Mouse (Mus musculus) mature B cell (primary cell): ENCODE results near the gene Rcan1.
"Not testable (repeated sequence)": the region's sequence is repeated elsewhere in the genome, so short reads cannot be mapped to it uniquely, and the experiment has no call there.

Experiments
- in situ Hi-C: fragments of 300-500 bp; cut with MboI; formaldehyde crosslinking; loops from 2 replicates; pipeline ENCODE4 v1.14.3; 2019

Rcan1 gene

DNA sequence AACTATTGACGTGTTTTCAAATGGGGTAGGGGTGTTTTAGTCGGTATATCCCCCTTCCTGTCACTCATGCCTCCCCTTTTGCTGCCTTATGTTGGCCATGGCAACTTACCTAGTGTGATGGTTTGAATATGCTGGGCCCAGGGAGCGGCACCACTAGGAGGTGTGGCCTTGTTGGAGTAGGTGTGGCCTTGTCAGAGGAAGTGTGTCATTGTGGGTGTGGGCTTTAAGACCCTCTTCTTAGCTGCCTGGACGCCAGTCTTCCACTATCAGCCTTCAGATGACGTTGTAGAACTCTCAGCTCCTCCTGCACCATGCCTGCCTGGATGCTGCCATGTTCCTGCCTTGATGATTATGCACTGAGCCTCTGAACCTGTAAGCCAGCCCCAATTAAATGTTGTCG lies at the start of gene Rcan1:
Rcan1 (minus strand) TSS at position 162 of the 400 bp plus-strand sequence.
- in situ Hi-C loops: no loop called here

DNA sequence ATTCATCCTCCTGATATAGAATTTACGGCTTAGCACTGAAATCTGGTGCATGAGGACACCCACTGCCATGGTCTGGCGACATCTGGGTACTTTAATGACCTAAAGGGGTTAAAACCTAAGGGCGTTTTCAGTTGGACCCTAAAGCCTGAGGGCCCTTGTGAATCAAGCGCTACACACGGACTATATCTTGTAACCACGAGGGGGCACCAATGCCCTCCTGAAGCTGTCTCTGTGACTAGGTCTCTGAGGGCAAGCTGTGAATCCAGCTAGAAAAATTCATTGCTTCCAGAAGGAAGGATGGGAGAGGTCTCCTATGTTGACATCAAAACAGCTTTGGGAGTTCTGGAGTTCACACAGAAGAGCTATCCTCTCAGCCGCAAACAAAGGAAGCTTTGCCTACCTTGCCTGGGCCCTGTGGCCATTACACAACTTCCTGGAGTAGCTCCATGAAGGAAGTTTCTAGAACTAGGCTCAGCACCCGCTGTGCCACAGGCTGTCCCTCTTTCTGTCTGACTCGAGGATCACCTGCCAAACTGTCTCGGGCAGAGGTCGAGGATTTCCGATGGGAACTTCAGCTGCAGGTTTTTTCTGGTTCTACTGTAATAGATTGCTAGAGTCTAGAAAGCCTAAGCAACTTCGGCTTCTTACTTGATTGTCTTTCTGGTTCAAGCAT lies 49.3 kb upstream of the Rcan1 start:
- in situ Hi-C loops: no loop called here

DNA sequence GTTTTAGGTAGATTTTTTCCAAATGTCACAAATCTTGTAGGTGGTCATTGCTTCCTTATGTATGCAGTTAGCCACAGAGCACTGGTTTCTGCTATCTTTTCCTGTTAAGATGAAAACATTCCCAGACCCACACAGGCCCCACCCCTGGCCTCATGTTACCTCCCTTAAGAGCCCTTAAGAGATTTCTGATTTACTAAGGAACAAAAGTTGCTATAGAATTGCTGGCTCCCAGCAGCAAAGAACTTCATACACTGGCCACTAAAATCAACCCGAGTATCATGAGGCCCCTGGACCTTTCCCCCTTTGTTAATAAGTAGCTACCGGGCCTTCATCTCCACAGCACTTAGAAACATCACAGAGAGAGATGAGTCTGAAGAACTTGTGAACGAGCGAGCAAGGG lies 48.1 kb upstream of the Rcan1 start:
- in situ Hi-C loops: no loop called here

DNA sequence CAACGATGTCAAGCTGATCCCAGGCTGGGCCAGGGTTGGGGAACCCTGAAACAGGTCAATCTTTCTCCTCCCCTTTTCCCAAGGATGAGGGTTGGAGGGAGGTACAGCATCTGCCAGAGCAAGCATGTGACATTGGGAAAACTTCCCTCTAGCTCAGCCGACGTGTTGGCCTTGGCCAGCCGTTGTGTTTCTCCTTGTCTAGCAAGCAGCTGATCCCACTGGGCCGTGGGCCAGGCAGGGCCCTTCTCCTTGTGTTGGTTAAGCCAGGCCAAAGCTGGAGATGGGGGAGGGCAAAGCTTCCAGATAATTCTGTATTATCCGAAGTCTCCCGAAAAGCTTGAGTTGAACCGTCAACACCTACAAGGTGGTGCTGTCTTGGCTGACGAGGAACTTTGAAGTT lies 45.5 kb upstream of the Rcan1 start:
- in situ Hi-C loops: no loop called here

DNA sequence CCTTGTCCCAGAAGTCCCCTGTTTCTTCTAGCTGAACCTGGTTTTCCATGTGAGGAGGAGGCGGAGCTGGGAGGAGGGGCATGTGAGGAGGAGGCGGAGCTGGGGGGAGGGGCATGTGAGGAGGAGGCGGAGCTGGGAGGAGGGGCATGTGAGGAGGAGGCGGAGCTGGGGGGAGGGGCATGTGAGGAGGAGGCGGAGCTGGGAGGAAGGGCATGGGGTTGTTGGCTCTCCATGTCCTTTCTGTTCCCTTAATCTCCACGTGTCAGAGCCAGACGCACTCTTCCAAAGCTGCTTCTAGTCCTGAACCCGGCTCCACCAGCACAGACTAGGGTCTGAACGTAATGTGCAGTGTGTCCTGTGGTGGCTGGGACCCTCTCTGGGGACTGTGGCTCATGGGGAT lies 44.2 kb upstream of the Rcan1 start:
- in situ Hi-C loops: not testable (repeated sequence)

DNA sequence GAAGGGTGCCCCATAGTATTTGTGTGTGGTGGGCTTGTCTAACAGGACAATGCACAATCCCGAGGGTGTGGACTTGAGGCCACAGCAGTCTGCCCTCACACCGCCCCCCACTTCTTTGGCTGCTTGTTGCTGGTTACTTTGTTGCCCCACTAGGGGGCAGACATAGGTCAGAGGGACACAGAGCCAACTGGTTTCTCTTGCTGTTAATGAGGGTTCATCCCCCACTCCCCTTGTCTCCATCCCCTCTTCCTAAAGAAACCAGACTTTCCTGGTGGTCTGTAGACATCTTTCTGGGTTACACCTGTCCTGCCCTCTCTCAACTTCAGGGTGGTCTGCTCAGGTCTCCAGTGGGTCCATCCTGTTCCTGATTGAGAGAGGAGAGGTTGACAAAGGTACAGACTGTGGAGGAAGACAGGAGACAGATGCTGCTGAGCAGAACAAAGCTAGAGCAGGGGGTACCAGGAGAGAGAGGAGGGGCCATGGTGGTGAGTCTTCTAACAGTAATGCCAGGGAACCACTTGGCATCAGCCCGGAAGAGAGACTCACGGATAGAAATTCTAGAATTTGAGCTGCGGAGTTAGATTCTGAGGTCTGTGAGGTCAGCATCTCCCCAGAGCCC lies 41.2 kb upstream of the Rcan1 start:
- in situ Hi-C loops: no loop called here

DNA sequence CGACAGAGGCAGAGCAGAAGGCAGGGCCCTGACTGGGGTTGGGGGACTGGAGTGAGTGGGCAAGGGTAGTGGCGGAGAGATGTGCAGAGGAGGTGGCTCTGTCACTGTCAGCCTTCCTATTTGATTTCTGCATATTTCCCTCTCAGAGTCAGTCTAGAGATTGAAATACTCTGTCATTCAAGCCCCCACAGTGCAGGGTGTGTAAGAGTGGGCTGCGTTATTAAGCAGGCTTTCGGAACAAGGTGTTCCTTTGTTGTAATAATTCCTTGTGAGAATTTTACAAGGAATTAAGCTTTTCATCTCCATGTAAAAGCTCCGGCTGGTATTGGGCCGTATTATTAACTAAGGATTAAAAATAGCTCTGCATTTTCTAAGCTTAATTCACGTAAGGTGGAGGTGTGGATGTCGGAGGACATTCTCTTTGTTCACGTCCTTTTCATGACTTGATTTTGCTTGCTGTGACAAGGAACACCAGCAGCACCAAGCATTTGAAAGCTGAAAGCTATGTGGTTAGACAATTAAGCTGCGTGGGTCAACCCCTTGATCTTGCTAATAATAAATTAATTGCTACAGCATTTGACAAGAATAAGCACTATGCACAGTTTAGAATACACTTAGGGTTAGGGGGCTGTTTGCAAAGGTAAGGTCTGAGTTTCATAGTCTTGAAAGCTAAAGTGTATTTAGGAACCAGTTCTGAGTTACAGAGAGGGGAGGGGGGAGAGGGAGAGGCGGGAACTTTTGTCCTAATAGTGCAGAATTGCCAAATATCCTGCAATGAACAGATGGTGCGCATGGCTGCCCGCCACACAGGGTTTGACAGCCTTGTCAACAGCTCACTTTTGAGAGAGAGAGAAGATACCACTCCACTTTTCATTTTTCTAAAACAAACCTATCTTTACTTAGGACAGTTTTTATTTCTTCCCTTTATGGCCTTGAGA lies 40.4 kb upstream of the Rcan1 start:
- in situ Hi-C loops: no loop called here

DNA sequence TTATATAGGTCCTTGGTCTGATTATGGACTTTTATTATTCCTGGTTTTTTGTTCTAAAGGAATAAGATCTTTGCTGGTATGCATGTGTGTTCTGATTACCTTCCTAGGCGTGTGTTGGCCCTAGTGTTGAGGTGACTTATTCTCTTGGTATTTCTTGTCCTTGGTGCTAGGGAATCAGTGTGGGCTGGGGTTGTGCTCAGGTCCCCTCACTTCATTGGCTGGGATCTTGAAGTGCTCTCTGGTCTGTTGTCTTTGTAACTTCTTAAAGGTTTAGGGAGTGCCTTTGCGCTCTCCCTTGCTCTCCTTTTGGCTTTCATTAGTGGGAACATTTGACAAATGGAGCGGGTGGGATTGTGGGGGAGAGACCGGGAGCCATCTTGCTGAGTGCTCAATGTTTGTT lies 36.9 kb upstream of the Rcan1 start:
- in situ Hi-C loops: no loop called here

DNA sequence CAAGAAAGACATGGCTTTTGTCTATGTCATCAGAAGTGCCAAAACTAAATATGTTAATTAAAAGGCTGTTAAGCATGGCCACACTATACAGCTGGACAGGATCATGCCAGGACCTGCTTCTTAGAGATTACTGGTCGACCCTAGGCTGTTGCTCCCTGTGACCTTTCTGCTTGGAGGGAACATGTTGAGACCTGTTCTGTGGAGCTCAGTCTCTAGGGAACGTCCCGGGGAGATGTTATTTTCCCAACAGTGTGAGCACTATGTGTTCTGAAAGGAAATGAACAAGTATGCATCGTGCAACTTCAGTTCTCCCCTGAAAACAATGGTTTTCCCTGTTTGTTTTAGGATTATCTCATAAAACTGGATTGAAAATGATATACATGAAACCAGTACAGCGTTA lies 32.4 kb upstream of the Rcan1 start:
- in situ Hi-C loops: no loop called here

DNA sequence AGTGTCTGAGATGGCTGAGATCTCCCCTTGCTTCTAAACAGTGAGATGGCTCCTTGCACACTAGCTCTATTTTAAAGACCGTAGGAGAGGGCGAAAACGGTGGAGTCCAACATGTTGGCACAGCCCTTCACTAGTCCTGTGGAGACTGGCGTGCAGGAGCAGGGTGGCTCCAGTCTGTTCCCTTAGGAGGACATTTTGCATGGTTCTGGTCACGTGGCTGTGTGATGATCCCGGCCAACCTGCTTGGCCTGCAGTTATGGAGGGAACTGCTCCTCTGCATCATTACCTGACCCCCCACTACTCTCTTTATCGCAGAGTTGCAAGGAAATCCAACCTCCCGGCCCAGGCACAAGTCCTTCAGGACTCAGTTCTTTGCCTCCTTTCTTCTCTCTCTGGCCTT lies 29.9 kb upstream of the Rcan1 start:
- in situ Hi-C loops: no loop called here

DNA sequence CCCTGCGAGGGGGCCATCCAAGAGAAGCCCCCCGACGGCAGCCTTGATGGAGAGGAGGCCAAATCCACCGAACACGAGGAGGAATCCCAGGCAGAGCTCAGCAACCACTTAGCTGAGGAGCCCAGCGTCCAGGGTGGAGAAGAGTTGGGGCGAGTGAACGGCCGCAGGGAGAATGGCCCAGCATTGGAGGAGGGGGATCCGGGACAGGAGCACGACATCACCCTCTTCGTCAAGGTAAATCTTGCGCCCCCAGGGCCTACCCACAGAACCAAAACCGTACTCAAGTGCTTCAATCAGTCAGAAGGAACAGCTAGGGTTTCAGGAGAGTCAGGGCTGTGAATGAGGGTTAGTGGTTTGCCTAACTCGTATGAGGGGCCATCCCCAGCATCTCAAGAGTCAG lies 28.7 kb upstream of the Rcan1 start:
- in situ Hi-C loops: no loop called here

DNA sequence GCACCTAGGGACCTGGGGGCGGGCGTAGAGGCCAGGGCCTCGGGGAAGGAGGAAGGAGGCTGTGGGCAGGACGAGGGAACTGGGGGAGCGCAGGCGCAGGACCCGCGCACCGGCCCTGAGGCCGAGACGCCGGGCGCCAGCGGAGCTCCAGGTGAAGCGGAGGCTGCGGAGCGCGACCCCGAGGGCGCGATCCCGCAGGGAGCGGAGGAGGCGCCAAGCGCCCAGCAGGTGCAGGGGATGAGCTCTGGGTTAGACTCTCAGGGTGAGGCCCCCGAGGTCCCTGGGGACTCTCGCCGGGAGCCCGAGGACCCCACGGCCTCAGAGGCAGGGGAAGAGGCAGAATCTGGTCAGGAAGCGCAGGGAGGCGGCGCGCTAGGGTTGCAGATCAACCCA lies 27.9 kb upstream of the Rcan1 start:
- in situ Hi-C loops: no loop called here

DNA sequence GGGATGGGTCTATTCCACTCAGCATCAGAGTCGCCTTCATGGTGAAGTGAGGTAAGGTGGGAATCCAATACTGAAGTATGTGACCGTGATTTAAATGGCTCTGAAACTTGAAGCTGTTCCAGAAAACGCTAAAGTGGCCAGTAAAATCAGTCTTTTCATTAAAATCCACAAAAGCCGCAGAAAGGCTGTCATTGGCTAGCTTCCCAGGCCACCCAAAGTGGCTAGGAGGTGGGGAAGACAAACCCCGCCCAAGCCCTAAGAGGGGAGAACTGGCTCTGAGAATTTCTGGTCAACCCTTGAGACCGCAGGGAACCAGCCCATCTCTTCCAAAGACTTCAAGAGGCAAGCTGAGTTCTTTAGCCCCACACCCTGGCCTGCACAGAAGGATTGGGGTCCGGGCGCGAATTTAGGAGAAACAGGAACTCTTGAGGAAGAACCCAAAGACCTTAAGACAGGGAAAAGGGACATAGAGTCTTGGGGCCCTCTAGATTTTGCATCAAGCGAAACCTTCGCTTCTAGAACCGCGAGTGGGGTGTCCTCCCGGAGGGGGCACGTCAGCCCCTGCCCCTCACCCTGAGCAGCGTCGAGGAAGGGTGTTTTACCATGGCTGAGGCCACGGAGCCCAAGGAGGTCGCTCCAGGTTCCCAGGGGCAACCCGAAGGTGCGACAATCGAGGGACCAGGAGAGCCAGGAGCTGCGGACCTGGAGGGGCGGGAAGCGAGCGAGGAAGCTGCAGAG lies 27.4 kb upstream of the Rcan1 start:
- in situ Hi-C loops: no loop called here

DNA sequence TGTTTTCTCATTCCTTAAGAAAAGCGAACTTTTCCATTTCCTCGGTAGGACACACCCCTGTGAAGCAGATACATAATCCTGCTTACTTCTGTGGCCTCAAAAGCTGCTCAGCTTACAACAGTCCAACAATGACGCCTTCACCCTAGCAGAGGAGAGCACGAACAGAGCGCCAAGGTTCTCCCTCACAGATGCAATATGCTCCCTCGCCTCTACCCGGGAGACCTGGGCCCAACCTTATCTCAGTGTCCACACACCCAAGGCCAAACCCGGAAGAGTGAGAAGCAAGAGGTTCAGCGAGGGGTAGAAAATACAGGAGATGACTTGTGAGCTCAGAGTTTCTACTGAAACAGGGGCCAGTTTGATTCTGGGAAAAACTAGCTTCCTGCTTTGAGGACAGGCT lies 18.7 kb upstream of the Rcan1 start:
- in situ Hi-C loops: no loop called here

DNA sequence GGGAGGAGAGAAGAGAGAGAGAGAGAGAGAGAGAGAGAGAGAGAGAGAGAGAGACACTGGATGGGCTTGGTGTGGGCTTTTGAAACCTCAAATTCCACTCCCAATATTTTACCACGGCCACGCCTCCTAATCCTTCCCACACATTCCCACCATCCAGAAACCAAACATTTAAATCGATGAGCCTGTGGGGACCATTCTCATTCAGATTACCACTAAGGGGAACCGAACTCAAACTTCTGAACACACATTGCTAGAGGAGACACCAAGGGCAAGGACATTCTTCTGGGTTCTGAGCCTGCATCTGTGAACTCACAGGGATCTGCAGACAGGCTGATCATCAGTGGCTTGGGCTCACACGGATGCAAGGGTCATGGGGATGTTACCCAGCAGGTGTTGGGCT lies 17.8 kb upstream of the Rcan1 start:
- in situ Hi-C loops: no loop called here

DNA sequence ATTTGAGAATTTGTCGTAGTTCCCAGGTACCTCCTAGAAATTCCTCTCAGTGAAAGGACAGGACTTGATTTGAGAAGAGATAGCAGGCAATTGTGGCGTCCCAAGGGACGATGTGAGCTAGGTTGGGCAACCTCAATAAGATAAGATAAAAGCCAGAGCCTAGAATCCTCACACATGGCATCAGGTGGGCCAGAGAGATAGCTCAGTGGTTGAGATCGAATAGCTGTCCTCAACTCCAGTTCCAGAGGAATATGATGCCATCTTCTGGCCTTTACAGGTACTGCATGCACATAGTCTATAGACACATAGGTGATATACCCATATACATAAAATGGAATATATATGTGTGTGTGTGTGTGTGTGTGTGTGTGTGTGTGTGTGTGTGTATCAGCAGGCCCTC lies 16.8 kb upstream of the Rcan1 start:
- in situ Hi-C loops: no loop called here

DNA sequence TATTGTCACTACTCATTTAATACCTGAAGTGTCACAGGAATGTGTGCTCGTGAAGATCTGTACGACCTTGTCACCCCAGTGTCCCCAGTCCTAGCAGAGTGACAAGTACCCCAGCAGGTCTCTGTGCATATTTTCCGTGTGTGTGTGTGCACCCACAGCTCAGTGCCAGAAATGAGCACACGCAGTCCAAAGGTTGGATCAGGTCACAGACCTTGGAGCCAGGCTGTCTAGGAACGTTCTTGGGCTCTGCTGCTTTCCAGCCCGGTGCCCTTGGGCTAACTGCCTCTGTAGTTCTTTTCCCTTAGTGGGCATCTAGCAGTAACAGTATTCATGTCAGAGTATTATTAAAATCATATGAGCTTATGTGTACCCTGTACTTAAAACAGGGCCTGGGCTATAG lies 16.4 kb upstream of the Rcan1 start:
- in situ Hi-C loops: no loop called here

DNA sequence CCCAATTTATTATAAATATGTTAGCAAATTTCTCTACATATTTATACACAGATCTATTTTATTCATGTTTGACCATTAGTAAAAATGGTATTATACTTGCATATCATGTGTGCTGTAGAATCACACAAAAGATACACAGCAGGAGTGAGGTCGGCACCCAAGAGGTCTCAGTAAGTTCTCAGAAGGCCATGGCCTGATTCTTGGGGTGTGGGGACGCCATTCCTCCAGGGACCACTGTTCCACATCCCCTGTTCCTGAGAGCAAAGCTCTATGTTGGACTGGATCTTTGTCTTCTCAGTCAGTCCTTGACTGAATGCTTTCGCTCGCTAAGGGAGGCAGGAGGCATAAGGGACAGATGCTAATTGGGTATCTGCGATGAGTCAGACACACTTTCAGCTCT lies 14.8 kb upstream of the Rcan1 start, which contains the start of gene Clic6:
Clic6 (plus strand) TSS at position 301 of the 400 bp plus-strand sequence.
- in situ Hi-C loops: no loop called here

DNA sequence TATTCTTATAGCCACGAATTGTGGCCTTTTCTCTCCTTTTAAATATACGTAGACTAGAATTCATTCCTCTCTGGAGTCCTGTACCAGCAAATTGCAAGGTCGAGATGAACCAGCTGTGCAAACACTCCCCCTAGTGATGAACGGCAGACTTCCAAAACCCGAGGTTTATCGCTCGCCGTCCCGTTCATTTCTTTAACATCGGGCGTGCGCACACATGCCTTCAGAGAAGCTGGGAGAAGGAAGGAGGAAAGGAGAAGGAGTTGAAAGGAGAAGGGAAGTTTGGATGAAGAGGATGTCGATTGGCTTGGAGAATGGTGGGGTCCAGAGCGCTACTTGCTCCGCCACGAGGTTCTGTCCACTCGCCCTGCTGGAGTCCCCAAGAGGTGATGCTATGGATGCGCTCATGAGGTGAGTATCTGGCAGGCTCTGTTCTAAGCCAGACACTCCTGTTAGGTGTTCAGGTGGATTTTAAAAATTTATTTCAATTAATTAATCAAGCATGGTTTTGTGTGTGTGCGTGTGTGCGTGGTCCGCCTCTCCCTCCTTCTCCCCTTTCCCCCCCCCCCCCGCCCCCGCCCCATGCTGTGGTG lies 8.0 kb upstream of the Rcan1 start:
- in situ Hi-C loops: no loop called here

DNA sequence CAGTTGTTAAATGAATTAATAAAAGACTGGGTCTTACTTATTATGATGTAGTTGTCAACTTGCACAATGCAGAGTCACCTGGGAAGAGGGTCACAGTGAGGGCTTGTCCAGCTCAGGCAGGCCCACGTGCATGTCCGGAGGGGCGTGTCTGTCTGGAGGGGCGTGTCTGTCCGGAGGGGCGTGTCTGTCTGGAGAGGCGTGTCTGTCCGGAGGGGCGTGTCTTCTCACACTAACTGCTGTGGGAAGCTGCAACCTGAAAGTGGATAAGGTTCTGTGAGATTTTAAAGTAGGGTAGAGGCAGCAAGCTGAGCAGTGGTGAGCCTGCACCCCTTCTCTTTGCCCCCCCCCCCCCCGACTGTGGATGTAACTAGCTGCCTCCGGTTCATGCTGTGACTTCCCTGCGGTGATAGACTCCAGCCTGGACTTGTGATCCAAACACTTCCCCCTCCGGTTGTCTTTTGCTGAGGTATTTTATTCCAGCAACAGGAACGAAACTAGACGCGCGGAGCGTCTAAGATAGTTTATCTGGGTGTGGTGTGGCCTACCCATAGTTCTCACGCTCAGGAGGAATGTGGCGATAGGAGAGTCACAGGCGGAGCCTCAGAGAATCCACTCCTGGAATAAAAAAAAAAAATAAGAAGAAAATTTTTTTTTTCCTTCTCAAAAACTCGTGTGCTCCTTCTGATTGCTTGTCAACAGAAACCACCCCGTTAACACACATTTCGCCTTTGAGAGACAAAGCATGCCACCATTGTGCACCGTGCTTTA lies 4.6 kb upstream of the Rcan1 start:
- in situ Hi-C loops: no loop called here

DNA sequence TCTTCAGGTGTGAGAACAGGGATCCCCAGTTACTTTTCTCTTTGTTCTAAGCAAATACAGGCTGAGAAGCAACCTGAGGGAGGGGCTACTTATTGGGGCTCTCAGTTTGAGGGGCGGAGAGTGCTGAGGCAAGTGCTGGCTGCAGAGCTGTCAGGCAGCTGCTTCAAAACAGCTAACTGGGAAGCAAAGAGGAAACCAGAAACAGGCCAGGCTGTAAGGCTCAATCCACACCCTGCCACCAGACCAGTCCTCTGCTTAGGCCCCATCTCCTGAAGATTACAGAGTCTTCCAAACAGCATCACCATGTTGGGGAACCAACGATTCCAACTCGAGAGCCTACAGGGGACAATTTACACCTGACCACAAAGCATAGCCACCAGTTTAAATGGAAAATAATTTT lies 2.2 kb upstream of the Rcan1 start:
- in situ Hi-C loops: no loop called here
